Mouse (Mus musculus): ENCODE data around the gene Zfp36.

The Zfp36 gene

DNA sequence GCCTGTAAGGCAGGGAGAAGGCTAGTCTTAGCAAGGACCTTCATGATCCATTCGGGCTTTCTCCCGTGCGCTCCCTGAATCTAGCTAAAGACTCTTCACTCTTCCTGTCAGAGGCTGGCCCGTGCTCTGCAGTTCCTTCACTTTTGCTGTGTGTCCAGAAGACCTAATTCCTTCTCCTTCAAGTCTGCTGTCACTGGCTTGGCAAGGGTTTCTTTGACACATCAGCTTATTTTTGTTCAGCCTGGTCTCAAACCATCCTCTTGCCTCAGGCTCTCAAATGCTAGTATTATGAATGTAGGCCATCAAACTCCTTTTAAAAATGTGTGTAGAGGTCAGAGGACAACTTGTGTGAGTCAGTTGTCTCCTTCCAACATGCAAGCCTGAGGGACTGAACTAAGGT lies 3.6 kb upstream of the Zfp36 start:
- no peak for DNase-seq

DNA sequence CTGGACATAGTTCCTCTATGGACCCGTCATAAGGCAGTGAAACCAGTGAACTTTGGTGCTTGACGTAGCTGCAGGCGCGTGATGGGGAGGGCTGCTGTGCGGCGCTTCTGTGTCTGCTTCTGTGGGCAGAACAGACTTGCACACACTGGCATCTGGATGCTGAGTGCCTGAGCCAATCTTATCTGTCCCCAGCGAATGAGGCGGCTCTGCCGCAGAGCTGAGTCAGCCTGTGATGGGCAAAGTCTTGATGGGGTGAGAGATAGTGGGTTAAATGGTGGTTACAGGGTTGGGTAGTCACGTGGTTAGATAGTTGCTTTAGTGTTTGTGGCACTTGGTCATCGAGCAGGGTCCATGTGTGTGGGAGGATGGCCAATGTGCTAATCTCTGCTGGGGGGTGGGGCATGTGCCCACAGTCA lies 2.9 kb upstream of the Zfp36 start:
- no peak for DNase-seq

DNA sequence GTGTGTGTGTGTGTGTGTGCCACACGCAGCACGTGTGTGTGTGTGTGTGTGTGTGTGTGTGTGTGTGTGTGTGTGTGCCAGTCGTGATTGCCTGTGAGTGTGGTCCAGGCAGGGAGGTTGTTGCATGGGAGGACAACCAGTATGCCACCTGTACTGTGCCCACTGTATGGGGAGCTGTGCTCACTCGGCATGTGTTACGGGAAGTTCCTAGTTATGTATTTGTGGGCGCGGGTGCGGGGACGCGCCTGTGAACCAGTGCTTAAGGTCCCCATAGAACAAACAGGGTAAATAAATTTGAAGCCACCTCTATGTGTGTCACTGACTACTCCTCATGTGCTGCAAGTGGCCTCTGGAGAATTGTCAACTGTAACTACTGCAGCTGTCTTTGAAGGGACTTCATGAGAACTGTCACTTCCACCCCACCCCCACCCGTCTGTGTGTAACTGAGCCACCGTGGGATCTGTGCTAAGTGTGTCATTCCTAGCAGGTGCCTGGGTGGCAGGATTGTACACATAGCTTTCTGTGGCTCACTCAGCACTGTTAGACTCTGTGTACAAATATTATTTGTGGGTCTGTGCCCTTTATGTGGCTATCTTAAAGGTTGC lies 2.4 kb upstream of the Zfp36 start:
- no peak for DNase-seq

DNA sequence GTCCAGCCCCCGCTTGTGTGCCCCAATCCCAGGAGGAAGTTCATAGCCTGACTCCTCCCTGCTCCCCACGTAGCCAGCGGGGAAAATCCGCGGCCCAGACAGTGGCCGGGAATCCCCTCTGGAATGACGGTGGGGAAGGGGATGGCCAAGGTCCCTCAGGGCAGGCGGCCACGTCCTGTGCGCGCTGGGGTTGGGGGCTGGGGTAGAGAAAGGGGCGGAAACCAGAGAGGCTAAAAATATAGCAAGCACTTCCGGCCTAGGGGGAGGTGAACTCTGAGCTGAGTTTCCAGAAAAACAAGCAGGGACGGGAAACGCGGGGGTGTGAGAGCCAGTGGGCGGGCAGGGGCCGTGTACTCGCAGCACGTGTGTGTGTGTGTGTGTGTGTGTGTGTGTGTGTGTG lies 1.9 kb upstream of the Zfp36 start:
- no peak for DNase-seq

DNA sequence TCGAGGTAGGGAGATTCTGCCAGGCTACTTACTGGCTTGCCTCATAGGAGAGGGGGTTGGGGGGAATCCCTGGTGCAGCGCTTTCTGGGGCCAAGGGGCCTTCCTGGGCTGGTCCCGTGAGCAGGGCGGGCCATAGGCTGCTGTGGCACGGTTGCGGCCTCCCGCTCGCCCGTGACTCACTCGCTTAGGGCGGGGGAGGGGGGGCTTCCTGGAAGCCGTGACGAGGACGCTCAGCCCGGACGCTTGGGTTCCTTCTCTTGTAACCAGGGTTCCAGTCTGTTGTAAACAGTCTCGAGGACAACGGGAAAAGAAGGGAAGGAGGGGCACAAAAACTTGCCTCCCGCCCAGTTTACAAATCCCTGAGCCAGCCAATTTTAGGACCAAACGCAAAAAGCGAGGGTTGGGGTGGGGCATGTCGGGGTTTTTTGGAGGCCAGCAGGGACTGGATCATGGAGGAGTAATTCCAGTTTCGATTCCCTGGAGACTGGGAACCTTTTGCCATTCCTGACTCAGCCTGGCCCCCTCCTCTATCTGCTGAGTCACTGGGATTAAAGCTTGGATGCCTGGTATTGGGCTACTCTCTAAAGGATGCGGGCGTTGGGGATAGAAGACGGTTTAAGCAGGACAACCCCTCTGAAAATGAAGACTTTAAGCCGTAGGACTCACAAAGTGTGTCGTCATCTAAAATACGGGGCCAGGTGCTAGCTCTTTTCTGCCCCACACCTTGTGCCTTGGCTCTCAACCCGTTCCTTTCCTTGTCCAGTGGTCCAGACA lies 1.2 kb upstream of the Zfp36 start:
- DNase-seq, result no peak

DNA sequence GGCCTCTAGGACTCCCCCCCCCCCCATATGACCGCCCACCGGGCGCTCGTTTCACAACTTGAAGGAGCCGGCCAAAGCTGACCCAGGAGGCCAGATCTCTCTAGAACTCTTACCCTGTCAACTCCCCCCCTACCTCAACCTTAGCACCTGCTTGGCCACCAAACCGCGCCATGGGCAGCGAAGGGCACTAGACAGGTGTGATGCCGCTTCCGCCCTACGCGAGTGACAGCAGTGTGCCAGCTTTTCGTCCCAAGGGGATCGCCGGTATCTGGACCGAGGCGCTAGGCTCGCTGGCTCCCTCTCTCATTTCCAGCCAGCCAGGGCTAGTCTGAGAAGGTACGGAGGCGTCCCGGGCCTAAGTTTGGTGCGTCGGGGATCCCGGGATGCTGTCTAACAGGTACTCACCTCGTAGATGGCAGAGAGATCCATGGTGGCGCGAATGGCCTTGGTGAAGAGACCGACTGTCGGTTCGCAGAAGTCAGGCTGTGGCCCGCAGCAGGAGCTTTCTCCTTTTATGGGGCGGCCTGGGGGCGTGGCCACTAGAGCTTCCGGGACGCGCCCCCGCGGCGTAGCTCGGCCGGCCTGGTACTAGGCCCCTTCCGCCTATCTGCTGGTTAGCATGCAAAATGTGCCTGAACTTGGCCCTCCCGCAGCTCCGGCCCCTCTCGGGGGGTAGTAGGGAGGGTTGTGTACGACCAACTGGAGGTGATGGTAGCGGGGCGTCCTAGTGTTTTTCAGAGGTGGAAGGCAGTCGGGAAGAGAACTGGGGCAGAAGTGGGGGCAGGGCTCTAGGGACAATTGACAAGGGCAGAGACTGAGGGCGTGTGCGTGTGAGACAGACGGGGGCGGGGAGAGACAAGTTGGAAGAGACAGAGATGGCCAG lies 1.0 kb downstream of the Zfp36 start:
- DNase-seq, result peak; percentile 65 to 67

DNA sequence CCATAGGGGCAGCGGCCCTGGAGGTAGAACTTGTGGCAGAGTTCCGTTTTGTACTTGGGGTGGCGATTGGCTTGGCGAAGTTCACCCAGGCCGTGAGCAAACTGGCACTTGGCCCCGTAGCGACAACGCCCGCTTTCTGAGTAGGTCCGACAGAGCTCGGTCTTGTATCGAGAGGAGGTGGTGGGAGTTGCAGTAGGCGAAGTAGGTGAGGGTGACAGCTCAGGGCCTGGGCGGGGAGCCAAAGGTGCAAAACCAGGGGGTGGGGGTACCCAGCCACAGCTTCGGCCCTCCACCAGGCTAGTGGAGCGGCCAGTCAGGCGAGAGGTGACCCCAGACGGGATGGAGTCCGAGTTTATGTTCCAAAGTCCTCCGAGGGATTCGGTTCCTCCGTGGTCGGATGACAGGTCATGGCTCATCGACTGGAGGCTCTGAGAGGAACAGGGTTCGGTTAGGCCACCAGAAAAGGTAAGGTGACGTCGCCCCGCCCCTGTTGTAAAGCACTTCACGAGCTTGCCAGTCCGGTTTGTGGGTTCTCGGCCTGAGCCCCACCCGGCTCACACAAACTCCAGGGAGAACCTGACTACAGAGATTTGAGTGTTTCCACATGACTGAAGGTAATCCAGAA lies 1.9 kb downstream of the Zfp36 start:
- no peak for DNase-seq

DNA sequence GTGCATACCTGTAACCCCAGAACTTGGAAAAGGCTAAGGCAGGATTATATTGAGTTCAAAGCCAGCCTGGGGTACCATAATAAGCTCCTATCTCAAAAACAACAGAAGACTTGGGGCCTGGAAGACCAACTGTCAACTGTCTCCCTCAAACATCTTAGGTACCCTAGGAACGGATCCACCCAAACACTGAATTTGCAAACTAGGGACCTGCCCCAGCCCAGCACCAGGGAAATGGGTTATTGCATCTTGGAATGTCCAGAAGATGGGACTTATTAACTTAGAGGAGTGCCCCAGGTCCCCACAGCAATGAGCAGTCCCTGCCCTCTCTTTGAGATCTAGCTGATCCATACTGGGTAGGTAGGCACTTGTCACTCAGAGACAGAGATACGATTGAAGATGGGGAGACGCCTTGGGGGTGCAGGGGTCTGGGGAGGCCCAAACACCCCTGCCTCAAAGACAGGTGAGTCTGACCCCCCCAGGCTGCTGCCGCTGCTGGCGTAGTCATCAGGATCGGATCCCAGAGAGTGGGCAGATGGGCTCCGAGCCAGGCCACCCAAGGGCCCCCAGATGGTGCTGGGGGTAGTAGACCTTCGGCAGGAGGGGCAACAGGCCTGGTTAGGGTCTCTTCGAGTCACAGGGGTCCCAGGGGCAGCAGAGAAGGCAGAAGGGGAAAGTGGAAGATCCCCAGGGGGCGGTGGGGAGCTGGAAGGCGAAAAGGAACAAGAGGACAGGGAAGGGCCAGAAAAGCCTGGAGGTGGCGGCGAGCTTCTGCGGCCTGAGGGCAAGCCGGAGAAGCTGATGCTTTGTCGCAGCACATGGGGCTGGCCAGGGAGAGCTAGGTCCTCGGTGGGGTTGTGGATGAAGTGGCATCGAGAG lies 2.6 kb downstream of the Zfp36 start:
- no peak for DNase-seq

DNA sequence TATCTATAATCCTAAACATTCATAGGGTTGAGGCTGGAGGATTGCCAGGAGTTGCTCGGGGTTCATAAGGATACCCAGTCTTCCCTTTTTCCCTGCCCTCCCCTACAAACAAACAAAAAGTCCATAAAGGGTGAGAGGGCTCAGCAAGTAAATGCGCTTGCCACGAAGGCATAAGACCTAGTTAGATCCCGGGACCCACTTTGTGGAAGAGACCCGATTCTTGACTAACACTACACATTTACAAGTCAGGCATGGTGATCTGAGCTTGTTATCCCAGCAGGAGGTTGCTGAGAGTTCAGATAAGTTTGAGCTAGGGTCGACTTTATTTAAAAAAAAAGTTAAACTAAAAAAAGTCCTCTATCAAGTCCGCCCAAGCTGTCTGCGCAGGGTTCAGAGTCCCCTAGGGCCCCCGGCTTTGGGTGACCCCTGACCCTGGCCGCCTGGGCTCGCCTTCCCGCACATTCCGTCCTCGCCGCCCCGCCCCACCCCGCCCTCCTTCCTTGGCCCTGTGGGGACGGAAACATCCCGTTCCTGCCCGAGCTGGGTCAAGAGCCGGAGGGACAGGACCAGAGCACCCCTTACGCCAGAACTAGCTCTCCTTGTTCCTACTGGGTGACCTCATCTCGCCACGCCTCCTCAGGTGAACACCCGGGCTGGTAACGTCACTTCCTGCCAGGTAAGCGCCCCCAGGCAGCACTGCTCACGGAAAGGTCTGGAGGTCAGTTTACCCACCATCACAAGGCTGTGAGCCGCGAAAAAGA lies 3.9 kb downstream of the Zfp36 start:
- DNase-seq, result peak in 1 of 2 experiments; percentile 32

DNA sequence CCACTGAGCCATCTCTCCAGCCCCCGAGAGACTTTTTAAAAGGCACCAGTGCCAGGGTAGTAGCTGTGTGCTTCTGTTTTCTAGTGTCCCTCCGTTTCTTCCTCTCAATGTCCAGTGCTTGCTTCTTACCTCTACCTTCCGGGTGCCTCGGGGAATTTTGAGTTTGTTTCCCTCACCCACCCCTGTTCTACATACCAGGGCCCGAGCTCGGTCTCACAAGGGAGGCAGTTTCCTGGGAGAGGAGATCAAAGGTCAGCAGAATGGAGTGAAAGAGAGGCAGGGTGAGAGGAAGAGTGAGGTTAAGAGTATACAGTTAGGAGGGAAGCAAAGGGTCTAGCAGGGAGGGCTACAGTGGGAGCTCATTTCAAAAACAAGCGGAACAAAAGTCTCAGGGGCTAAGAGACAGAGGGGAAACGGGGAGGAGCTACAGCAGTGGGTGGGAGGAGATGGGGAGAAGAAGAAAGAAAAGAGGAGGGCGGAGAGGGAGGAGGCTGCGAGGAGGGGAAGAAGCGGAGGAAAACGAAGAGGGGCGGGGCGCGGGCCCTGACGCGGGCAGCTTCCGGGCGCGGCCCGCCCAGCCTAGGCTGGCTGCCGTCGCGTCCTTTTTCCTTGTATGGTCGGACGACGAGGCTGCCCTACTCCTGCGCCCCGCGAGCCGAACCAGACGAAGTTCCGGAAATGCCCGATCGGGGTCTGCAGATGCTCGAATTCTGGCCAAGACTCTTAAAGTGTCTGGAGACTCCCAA lies 4.7 kb downstream of the Zfp36 start:
- peak; percentile 70 to 72 for DNase-seq

DNA sequence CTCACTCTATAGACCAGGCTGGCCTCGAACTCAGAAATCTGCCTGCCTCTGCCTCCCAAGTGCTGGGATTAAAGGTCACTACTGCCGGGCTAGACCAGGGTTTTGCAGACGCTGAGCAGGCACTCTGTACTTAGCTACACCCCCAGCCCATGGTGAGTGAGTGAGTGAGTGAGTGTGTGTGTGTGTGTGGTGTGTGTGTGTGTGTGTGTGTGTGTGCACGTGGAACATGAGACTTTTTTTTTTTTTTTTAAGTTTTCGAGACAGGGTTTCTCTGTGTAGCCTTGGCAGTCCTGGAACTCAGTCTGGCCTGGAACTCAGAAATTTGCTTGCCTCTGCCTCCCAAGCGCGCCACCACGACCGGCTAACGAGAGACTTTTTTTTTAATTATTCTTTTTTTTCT lies 5.4 kb downstream of the Zfp36 start:
- no peak for DNase-seq

DNA sequence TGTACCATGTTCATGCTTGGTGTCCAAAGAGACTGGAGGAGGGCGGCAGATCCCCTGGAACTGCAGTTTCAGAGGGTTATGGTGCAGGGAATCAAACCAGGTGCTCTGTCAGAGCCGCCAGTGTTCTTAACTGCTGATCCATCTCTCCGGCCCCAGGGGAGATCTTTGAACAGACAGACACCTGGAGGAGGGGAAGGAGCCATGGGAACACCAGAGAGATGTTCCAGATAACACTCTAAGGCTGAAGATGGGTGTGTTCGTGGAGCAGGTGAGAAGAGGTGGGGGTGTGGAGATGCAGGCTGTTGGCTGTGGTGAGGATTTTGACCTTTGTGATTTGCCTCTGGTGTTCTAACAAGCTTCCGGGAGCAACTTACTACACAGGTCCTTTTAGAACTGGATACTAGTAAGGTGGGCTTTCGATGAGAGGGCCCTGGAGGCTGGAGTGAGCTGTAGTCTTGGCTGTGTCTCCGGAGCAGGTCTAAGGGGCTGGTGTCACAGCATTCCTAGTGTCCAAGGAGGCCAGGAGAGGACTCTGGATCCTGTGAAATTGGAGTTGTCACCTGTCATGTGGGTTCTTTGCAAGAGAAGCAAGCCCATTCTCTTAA lies 6.1 kb downstream of the Zfp36 start:
- DNase-seq, result no peak

DNA sequence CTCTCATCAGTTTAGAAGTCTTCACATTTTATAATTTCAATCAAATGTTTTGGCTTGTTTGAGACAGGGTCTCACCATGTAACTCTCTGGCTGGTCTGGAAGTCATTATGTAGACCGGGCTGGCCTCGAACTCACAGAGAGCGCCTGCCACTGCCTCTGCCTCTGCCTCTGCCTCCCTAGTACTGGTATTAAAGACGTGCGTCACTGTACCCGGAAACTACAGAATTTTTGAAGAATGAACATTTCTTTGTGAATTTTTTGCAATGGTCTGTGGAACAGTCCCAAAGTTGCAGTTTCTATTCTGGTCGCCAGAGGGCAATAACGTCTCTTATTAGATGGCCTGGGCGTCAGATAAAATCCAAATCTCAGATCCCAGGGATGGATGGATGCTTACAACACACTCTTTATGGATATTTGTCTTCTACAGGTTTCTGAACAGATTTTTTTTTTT lies 6.9 kb downstream of the Zfp36 start:
- peak; percentile 82 to 88 for DNase-seq

DNA sequence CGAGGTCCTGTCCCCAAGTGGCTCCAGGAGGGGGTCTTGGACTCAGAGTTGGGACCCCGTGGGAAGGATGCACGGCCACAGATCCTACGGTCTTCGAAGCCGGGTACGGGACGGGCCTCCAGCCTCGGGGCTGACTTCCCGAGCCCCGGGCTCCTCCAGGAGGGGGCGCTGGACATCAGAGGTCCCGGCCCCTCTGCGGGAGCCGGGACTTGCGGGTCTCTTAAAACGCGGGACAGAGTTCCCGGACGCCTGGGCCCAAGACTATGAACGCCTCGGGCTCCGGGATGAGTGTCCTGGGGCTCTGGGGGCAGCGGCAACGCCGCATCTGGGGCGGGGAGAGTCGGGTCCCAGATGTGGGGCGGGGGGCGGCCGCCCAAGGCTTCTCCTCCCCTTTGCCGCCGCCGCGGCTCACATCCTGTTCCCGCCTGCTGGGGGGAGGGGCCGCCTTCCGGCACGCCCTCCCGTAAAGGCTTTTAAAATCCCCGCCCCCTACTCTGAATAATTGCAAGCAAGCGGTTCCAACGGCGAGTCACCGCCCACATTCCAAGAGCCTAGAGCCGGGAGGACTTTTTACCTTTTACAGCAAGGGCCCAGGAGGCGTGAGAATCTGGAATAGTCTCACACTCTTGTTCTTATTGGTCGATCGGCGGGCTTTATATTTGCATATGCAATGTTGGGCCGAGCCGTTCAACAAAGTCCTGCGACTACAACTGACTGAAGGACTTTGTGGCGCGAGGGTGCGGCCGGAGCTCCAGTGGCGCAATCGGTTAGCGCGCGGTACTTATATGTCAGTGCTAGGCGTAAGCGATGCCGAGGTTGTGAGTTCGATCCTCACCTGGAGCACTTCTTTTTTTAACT lies 7.6 kb downstream of the Zfp36 start, which contains the start of gene Plekhg2:
Plekhg2 (minus strand) TSS at position 349 of the 858 bp plus-strand sequence.
- DNase-seq, result peak; percentile 94 to 95

DNA sequence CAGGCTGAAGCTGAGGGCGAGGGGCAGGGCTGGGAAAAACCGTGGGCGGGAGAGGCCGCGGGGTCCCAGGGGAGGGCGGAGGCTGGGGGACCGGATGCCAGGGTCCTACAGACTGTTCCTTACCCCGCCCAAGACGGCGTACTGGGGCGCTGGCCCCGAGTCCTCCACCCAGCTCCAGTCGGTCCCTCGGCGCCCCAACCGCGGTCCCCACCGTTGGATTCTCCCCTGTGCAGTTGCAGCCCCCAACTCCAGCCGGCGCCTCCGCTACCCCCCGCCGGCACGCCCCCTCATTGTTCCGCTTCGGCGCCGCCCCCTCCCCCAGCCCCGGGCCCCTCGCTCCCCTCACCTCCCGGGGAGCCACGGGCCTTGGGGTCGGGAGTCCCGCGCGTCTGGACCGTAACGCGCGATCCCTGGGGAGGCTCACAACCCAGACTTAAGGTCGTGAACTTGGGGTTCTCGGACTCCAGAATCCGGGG lies 8.5 kb downstream of the Zfp36 start:
- no peak for DNase-seq

DNA sequence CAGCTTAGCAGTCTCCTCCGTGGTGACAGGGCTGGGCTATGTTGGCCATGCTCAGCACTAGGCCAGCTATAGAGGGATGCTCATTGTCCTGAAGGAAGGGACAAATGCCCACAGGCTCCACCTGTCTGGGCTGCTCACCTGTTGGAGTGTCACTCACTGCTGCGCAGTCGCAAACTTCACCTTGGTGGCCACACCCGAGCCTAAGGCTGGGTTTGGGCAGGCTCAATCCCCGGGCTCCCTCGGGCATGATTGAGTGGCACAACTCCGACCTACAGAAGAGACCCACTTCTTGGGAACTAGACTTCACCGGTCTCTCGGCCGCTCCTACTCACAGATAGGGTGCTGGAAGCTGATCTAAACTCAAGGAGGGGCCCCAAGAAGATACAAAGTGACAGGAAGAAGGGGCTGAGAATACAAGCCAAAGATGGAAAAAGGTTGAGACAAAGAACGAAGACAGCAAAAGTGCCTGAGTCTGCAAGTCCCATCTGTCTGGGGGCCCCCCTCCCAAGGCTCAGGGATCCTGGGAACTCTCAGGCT lies 9.0 kb downstream of the Zfp36 start:
- no peak for DNase-seq

DNA sequence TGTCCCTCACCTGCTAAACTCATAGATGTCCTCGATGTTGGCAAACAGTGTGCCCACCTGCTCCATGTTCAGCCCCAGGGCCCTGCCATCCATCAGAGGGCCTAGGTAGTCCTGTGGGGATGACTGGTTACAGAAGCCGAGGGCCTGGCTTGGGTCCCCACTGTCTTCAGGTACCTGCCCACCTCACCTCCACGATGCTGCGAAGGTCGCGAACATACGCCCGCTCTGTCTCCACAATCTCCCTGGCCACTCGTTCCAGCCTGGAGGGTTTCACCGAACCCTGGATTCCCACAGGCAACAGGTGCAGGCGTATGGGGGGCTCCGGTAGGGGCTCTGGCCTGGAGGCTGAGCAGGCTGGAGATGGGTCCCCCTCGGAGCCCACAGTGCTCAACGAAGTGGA lies 10.0 kb downstream of the Zfp36 start:
- DNase-seq, result no peak

DNA sequence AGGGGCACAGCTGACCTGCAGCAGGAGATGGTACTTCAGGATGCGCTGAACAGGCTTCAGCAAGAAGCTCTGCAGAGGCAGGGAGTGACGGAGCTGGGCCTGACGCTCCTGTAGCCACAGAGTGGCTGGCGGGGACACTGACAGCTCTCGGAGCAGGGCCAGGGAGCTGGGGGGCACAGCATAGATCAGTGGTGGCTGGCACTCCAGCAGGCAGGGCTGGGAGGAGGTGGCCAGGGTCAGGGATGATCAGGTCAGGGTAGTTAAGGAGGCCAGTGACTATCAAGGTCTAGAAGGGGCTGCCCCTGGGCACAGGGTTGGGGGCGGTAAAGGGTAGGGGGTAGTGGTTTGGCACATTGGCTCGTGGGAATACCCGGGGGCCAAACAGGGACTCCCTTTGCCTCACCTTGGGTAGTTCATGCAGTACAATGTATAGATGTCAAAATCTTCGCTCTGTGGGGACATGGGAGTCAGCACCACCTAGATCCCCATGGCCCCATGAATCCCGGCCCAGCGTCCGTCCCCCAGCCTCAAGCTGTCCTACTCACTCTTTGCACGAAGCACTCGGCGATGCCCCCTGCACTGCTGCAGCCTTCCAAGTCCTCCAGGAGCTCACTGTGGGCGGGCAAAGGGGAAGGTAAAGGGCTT lies 11.7 kb downstream of the Zfp36 start:
- DNase-seq, result no peak
